Mouse (Mus musculus): ENCODE results near the gene Mcl1. TPM values are rescaled to one million over a fixed set of nuclear protein-coding genes. Genes with fewer than 3 reads are reported as not detected.
"Not testable (repeated sequence)": the region's sequence is repeated elsewhere in the genome, so short reads cannot be mapped to it uniquely, and the experiment has no call there.

The Mcl1 gene
- total RNA-seq, 2 experiments from 2014 or later: 199 to 227 TPM

- no peak for DNase-seq
These were observed 28.0 kb downstream of the Mcl1 start for GRCm38 (mm10) chr3:95686492-95687167.

GRCm38 (mm10) chr3:95687168-95687523 is 28.6 kb downstream of the Mcl1 start:
- DNase-seq: no peak

- peak; percentile 86 to 92 for DNase-seq
These were observed 29.2 kb downstream of the Mcl1 start, which contains the start of gene Adamtsl4 for GRCm38 (mm10) chr3:95687524-95688421. Adamtsl4 (minus strand) TSS chr3:95687917.

- DNase-seq: no peak
These were observed 30.8 kb downstream of the Mcl1 start for GRCm38 (mm10) chr3:95689171-95689915.

- DNase-seq: no peak
These were observed 31.4 kb downstream of the Mcl1 start for GRCm38 (mm10) chr3:95689940-95690339.

- DNase-seq: not testable (repeated sequence)
These were observed 32.0 kb downstream of the Mcl1 start for GRCm38 (mm10) chr3:95690552-95690951.

- DNase-seq: no peak
These were observed 34.1 kb downstream of the Mcl1 start for GRCm38 (mm10) chr3:95692677-95693076.

GRCm38 (mm10) chr3:95693821-95694807 is 35.5 kb downstream of the Mcl1 start:
- DNase-seq: no peak

- no peak for DNase-seq
These were observed 36.5 kb downstream of the Mcl1 start for GRCm38 (mm10) chr3:95694808-95695703.

- no peak for DNase-seq
These were observed 37.2 kb downstream of the Mcl1 start for GRCm38 (mm10) chr3:95695796-95696195.

GRCm38 (mm10) chr3:95696360-95696759 is 37.8 kb downstream of the Mcl1 start:
- peak; percentile 64 to 73 for DNase-seq

GRCm38 (mm10) chr3:95698286-95698685 is 39.7 kb downstream of the Mcl1 start:
- DNase-seq: no peak

- DNase-seq: peak in 1 of 2 experiments; percentile 49
These were observed 41.7 kb downstream of the Mcl1 start for GRCm38 (mm10) chr3:95700233-95700681.

GRCm38 (mm10) chr3:95701085-95701484 is 42.5 kb downstream of the Mcl1 start:
- DNase-seq: no peak

- DNase-seq: peak; percentile 78 to 85
These were observed 43.4 kb downstream of the Mcl1 start for GRCm38 (mm10) chr3:95701877-95702540.

- DNase-seq: no peak
These were observed 44.7 kb downstream of the Mcl1 start for GRCm38 (mm10) chr3:95703276-95703675.

GRCm38 (mm10) chr3:95704612-95705011 is 46.0 kb downstream of the Mcl1 start:
- DNase-seq: no peak

GRCm38 (mm10) chr3:95706273-95706672 is 47.7 kb downstream of the Mcl1 start:
- no peak for DNase-seq

- no peak for DNase-seq
These were observed 48.9 kb downstream of the Mcl1 start for GRCm38 (mm10) chr3:95707497-95707896.

- DNase-seq: no peak
These were observed 50.5 kb downstream of the Mcl1 start for GRCm38 (mm10) chr3:95709044-95709443.

All from adrenal gland, postnatal 36 days (tissue).